Mouse (Mus musculus): ENCODE data around the gene Thbd. TPM values are rescaled to one million over a fixed set of nuclear protein-coding genes. Genes with fewer than 3 reads are reported as not detected.

The Thbd gene
- total RNA-seq, 2 experiments from 2014 or later, result 10.6 to 13.8 TPM

Other genes with a start within 250 kb of the Thbd start
- 10 to 100 TPM; 35.1 to 42.9 TPM for gene Sstr4, start 12.8 kb downstream of the Thbd start, total RNA-seq (2021)
- gene Cd93, start 35.4 kb upstream of the Thbd start, total RNA-seq (2021), result 1 to 10 TPM; 6.1 to 7.6 TPM